Mouse (Mus musculus) lung, embryonic 14.5 days (tissue): Measurements from ENCODE around the gene Reep6. TPM values are rescaled to one million over a fixed set of nuclear protein-coding genes. Genes with fewer than 3 reads are reported as not detected.

Experiments used
- ATAC-seq: fragments of 200-750 bp; cut with Nextera tagmentation; 2 replicates; pipeline ENCODE4 v1.8.0; 2017; ENCODE audit warnings: mild to moderate bottlenecking, moderate TSS enrichment, moderate library complexity; ENCODE audit not compliant: insufficient read depth
- DNase-seq: peaks from one replicate; pipeline ENCODE4 v3.0.0-alpha.2; 2015
- H3K27ac ChIP-seq: fragments of 300-500 bp; sonication (generic); 2 replicates; pipeline ENCODE4 v1.5.1; 2014; ENCODE audit warnings: low read depth, mild to moderate bottlenecking, moderate library complexity
- H3K27me3 ChIP-seq: fragments of 300-500 bp; sonication (generic); 2 replicates; pipeline ENCODE4 v1.6.1; 2014; ENCODE audit warnings: low read length, control low read depth; ENCODE audit not compliant: insufficient read depth
- H3K36me3 ChIP-seq: fragments of 300-500 bp; sonication (generic); 2 replicates; pipeline ENCODE4 v1.6.1; 2014; ENCODE audit warnings: control low read depth; ENCODE audit not compliant: insufficient read depth
- H3K4me1 ChIP-seq: fragments of 300-500 bp; sonication (generic); 2 replicates; pipeline ENCODE4 v1.6.1; 2014; ENCODE audit warnings: antibody characterized with exemption, control low read depth; ENCODE audit not compliant: insufficient read depth
- H3K4me2 ChIP-seq: fragments of 300-500 bp; sonication (generic); 2 replicates; pipeline ENCODE4 v1.6.1; 2014; ENCODE audit warnings: mild to moderate bottlenecking
- H3K4me3 ChIP-seq: fragments of 300-500 bp; sonication (generic); 2 replicates; pipeline ENCODE4 v1.5.1; 2014; ENCODE audit warnings: low read depth, low read length
- H3K9ac ChIP-seq: fragments of 300-500 bp; sonication (generic); 2 replicates; pipeline ENCODE4 v1.6.1; 2014
- H3K9me3 ChIP-seq: fragments of 300-500 bp; sonication (generic); 2 replicates; pipeline ENCODE4 v1.6.1; 2016; ENCODE audit warnings: low read depth, low read length, control low read depth
- CTCF ChIP-seq: IDR thresholded peaks from 2 replicates; pipeline ENCODE4 v1.5.1; 2016; ENCODE audit warnings: antibody characterized with exemption, low read depth
- WGBS: fragments of 180-500 bp; shearing (Covaris S2); extraction: QIAGEN DNeasy Blood & Tissue Kit; methylation state at CpG from one replicate; pipeline ENCODE4 v1.1.7; 2014; 5-methylcytosine and 5-hydroxymethylcytosine counted together
- polyA plus RNA-seq: library from polyadenylated mRNA; unstranded; fragments of >200 nt; fragmentation: Nextera tagmentation; extraction: Ambion mirVana; gene quantifications from 2 replicates; pipeline ENCODE4 v1.2.1, GENCODE M21; 2014

The Reep6 gene
- polyA plus RNA-seq, 1 experiment from 2014 or later = 12.2 TPM

GRCm38 (mm10) chr10:80356001-80356682 lies 26.4 kb downstream of the Reep6 start, which contains the start of gene Plk5:
Plk5 (plus strand) TSS chr10:80356459.
- no peak within 1 kb of the TSS for H3K27ac ChIP-seq
- ATAC-seq (no peak), DNase-seq (no peak)
- peaks cover 71% of the 10 kb centered on the region for H3K27me3 ChIP-seq
- no peaks in the 10 kb centered on the region for H3K9me3 ChIP-seq
- peak within 1 kb of the TSS; percentile 63 for H3K4me2 ChIP-seq
- H3K4me1 ChIP-seq = peaks cover 5% of the 10 kb centered on the region; the same call in 1 of the 2 replicates
- peak within 1 kb of the TSS; percentile 36 for H3K4me3 ChIP-seq
- no peak within 1 kb of the TSS for H3K9ac ChIP-seq
- no peaks in the 10 kb centered on the region for H3K36me3 ChIP-seq
- TF ChIP-seq CTCF = no peak
- WGBS = 1% methylated on average over 53 of the region's 53 CpGs

GRCm38 (mm10) chr10:80356737-80357136 lies 27.0 kb downstream of the Reep6 start:
- Histone ChIP-seq H3K9me3 (no peaks in the 10 kb centered on the region), H3K9ac (no peak overlapping the region), H3K27me3 (peaks cover 65% of the 10 kb centered on the region), H3K4me3 (peak overlapping the region; percentile 36), H3K36me3 (no peaks in the 10 kb centered on the region), H3K4me1 (peaks cover 5% of the 10 kb centered on the region; the same call in 1 of the 2 replicates), H3K4me2 (peak overlapping the region; percentile 63), H3K27ac (no peak overlapping the region)
- 2% methylated on average over 34 of the region's 34 CpGs for WGBS
- ATAC-seq (no peak), DNase-seq (no peak)
- TF ChIP-seq CTCF = no peak

- Histone ChIP-seq H3K9ac (no peak overlapping the region), H3K9me3 (no peaks in the 10 kb centered on the region), H3K27me3 (peaks cover 59% of the 10 kb centered on the region), H3K36me3 (no peaks in the 10 kb centered on the region), H3K4me1 (peaks cover 5% of the 10 kb centered on the region; the same call in 1 of the 2 replicates), H3K27ac (no peak overlapping the region), H3K4me3 (peak overlapping the region; percentile 36; the same call in 1 of the 2 replicates), H3K4me2 (peak overlapping the region; percentile 45; the same call in 1 of the 2 replicates)
- no peak for ATAC-seq
- 33% methylated on average over 7 of the region's 7 CpGs for WGBS
- no peak for TF ChIP-seq CTCF
- no peak for DNase-seq
Measured at GRCm38 (mm10) chr10:80357336-80357735, 27.6 kb downstream of the Reep6 start.

GRCm38 (mm10) chr10:80357994-80358639 lies 28.4 kb downstream of the Reep6 start:
- H3K9me3 ChIP-seq = no peaks in the 10 kb centered on the region
- H3K27me3 ChIP-seq = peaks cover 52% of the 10 kb centered on the region
- H3K36me3 ChIP-seq = no peaks in the 10 kb centered on the region
- no peak for DNase-seq
- peak; percentile 33 for TF ChIP-seq CTCF
- H3K4me1 ChIP-seq = peaks cover 5% of the 10 kb centered on the region; the same call in 1 of the 2 replicates
- H3K4me3 ChIP-seq = peak overlapping the region; percentile 19
- ATAC-seq = peak; percentile 47; the same call in 1 of the 2 replicates
- H3K27ac ChIP-seq = no peak overlapping the region
- WGBS = 8% methylated on average over 29 of the region's 31 CpGs
- peak overlapping the region; percentile 9; the same call in 1 of the 2 replicates for H3K9ac ChIP-seq
- H3K4me2 ChIP-seq = peak overlapping the region; percentile 45

DNA sequence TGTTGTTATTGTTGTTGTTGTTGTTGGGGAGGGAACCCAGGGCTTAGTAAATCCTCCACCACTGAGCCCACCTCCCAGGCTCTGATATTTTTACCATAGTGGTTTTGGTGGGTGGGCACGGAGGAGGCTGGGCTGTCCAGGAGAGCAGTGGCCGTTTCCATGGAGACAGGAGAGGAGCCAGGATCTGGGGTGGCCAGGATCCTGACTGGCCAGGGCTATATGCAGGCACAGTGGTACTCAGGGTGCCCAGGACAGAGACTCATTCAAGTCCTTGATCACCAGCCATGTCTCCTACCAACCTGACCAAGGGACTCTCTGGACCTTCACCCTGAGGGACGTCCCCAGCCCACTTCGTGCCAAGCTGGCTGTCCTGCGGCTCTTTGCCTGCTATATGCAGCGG lies 34.0 kb downstream of the Reep6 start:
- Histone ChIP-seq H3K9me3 (no peaks in the 10 kb centered on the region), H3K36me3 (no peaks in the 10 kb centered on the region), H3K27ac (no peak overlapping the region), H3K27me3 (peaks cover 12% of the 10 kb centered on the region; the same call in 1 of the 2 replicates), H3K9ac (no peak overlapping the region), H3K4me1 (no peaks in the 10 kb centered on the region), H3K4me2 (no peak overlapping the region), H3K4me3 (no peak overlapping the region)
- DNase-seq (no peak), ATAC-seq (no peak)
- TF ChIP-seq CTCF = no peak
- 41% methylated on average over 6 of the region's 6 CpGs for WGBS

DNA sequence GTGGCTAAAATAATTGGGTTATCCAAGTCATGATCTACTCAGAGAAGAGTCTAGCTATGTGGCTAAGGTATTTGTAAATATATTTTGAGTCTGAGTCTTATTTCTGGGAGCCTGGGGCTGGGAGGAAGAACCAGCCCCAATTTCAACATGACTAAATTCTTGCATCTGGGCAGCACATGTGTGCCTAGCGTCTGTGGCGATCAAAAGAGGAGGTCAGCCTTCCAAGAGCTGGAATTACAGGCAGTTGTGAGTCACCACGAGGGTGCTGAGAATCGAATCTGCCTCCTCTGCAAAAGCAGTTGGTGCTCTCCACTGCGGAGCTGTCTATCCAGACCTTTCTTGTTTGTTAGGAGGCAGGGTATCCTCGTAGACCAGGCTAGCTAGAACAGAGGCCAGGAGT lies 36.0 kb downstream of the Reep6 start:
- no peaks in the 10 kb centered on the region for H3K4me1 ChIP-seq
- no peak overlapping the region for H3K9ac ChIP-seq
- 0 out of 2 replicates have a peak, but pooled peaks cover 8% of the 10 kb centered on the region for H3K27me3 ChIP-seq
- no peak overlapping the region for H3K4me3 ChIP-seq
- H3K4me2 ChIP-seq = no peak overlapping the region
- DNase-seq = no peak
- no peak for TF ChIP-seq CTCF
- no peak for ATAC-seq
- WGBS = 72% methylated on average over 6 of the region's 6 CpGs
- H3K9me3 ChIP-seq = no peaks in the 10 kb centered on the region
- H3K27ac ChIP-seq = no peak overlapping the region
- no peaks in the 10 kb centered on the region for H3K36me3 ChIP-seq

- ATAC-seq (no peak), DNase-seq (no peak)
- TF ChIP-seq CTCF = no peak
- 0 out of 2 replicates have a peak, but pooled peaks cover 8% of the 10 kb centered on the region for H3K27me3 ChIP-seq
- 58% methylated on average over 5 of the region's 5 CpGs for WGBS
- no peak overlapping the region for H3K4me3 ChIP-seq
- H3K27ac ChIP-seq = no peak overlapping the region
- H3K4me1 ChIP-seq = no peaks in the 10 kb centered on the region
- H3K36me3 ChIP-seq = no peaks in the 10 kb centered on the region
- no peaks in the 10 kb centered on the region for H3K9me3 ChIP-seq
- no peak overlapping the region for H3K9ac ChIP-seq
- no peak overlapping the region for H3K4me2 ChIP-seq
Measured at GRCm38 (mm10) chr10:80367954-80368353, 38.2 kb downstream of the Reep6 start.
